Mouse (Mus musculus): Measurements from ENCODE around the gene Btc. TPM values are rescaled to one million over a fixed set of nuclear protein-coding genes. Genes with fewer than 3 reads are reported as not detected.

Gene Btc
- total RNA-seq, 2 experiments from 2014 or later: 0.73 to 1.5 TPM

DNA sequence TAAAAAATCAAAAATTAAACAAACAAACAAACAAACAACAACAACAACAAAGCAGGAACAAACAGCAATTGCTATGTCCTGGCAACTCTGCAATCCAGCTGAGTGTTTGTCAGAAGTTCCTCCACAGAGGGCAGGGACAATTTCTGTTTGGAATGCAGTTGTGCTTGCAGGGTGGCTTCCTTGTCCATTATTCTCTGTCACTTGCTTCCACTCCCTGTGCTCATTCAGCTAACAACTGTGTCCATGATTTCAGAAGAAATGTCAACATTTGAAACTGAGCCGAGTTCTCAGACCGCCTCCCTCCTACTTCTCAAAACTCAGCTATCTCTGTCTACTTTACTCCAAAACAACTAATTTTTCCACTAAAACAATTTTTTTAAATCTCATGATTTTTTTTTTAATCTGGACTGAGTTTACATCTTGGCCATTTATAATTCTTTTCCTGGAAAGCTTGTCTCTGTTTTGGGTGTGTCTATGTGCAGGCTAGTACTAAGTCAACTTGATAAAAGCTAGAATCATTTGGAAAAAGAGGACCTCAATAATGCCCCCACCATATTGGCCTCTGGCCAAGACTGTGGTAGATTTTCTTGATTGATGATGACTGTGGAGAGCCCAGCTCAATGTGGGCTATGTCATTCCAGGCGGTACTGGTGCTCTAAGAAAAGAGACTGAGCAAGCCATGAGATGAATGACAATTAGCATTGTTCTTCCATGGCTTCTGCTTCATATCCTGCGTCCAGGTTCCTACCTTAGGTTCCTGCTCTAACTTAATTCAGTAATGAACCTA, 70.5 kb downstream of the Btc start:
- no peak for DNase-seq (ENCODE audit: low spot score in 2 of 2)

DNA sequence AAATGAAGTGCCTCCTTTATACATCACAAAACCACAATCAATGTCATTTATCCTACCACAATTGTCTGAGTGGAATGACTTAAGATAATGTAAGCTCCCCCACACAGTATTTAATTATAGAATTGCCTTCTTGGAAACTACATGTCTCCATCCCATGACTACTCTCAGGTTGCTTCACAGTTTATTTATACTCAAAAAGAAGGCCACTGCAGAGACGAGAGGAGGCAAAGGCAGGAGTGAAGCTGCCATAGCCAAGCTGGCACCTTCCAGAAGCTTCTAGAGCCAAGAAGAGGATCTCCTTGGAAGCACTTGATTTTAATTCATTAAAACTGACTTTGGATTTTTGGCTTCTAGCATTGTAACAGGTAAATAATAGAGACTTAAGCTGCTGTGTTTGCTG, 81.0 kb downstream of the Btc start:
- no peak for DNase-seq (ENCODE audit: low spot score in 2 of 2)

DNA sequence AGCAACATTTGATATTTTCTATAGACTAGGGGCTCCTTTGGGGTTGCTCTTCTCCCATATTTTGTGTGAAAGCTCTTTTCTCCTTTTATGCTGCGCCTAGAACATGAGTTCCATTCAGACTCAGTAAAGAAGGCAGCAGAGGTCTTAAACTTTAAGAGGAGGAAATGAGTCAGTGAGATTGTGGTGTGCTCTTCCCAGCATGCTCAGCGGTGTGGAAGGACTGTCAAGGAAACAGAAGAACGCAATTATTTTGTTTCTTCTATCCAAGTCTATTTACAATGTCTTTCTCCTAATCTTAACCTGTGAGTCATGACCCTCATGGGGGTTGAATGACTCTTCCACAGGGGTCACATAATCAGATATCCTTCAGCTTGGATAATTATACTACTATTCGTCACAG, 82.4 kb downstream of the Btc start:
- no peak for DNase-seq (ENCODE audit: low spot score in 2 of 2)

DNA sequence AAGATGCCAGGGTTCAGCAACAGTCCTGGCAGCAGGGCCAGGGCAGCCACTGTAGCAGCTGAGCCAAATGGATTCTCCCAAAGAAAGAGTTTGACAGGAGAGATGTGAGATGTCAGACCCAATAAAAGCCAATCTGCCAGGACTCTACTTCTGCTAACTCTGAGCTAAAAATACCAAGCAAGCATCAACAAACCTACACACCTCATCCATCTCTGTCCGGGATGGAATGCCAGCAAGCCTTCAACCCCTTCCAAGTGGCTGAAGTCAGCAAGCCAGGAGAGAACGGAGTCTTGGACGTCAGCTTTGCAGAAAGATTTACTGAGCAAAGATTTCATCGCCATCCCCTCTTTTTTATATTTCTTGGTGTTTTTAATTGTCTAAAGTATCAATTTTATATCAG, 88.8 kb downstream of the Btc start:
- DNase-seq (ENCODE audit: low spot score in 2 of 2): no peak

DNA sequence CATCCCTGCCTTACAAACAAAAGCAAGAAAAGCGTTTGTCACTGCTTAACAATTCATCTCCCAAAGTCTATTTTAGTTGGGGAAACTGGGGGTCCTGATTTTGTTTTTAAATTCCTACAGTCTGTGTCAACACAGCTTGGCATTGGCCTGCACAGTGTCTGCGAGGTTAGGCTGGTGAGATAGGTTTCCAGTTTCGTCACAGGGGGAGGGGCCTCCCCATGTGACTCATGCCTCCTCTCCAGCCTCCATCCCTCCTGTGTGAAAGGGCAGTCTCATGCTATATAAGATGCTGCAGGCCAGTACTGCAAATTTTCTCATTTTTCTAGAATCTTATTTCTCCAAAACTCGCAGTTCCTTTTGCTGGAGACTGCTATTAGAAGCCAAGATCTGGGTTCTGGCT, 91.0 kb downstream of the Btc start:
- no peak for DNase-seq (ENCODE audit: low spot score in 2 of 2)

DNA sequence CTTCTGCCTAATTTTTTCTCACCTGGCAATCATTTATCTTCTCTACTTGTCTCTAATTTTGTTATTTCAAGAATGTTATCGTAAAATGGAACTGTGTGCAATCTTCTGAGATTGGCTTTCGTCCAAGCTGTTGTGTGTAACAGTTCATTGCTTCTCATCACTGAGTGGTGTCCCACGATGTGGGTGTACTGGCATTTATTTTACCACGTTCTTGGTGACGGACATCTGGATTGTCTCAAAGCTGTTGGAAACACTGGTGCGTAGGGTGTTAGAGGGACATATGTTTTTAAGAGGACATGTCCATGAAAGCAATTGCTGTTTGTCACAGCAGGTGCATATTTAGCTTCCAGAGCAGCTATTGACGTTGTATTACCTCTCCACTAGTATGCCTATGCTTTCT, 94.2 kb downstream of the Btc start:
- DNase-seq (ENCODE audit: low spot score in 2 of 2): no peak

DNA sequence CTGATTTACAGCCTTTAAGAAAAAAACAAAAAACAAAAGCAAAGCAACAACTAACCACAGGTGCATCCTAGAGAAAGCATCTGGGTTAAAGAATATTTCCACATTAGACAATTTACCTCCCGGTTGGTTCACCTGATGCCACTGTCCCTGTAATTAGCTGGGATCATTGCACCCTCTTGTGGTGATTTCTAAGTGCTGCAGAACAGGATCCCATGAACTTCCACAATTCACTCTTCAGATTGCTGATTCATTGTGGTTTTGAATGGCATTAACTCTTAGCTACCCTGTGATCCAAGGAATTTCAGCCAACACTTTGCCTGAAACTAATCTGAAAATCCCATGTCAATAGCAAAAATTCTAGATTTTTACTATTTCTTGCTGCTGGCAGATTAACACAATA, 94.9 kb downstream of the Btc start:
- DNase-seq (ENCODE audit: low spot score in 2 of 2): no peak

Other genes starting within 250 kb of the Btc start
- 10 to 100 TPM; 24.0 to 24.2 TPM for gene Parm1, start 114.6 kb upstream of the Btc start, total RNA-seq (2021)